Mouse (Mus musculus) 416B (cell line): Measurements from ENCODE around the gene Pcdh7.

Source experiments
- DNase-seq: peaks from one replicate; pipeline ENCODE4 v3.0.0; 2011; ENCODE audit warnings: low read depth

Gene Pcdh7

GRCm38 (mm10) chr5:57921140-57921539 lies 203.4 kb downstream of the Pcdh7 start:
- no peak for DNase-seq

DNA sequence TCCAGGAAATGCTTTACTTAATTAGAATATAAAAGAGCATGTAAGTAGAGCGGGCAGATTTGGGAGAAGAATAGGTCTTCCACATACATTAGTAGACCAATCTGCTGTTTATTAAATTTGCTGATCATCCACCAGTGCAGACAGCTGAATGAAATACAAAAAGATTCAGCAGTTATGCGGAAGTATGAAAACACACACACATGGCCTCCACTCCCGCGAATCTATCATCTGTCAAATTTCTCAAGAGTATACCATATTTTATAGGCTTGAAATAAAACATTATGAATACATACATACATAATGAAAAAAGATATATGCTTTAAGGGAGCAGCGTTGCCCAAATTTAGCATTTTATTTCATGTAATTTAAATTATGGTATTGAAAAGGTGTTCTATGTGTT lies 213.6 kb downstream of the Pcdh7 start:
- DNase-seq, result no peak

GRCm38 (mm10) chr5:57931738-57932137 lies 214.0 kb downstream of the Pcdh7 start:
- no peak for DNase-seq

- peak; percentile 55 for DNase-seq
These were observed 216.9 kb downstream of the Pcdh7 start for GRCm38 (mm10) chr5:57934666-57935065.

GRCm38 (mm10) chr5:57940457-57940856 lies 222.7 kb downstream of the Pcdh7 start:
- peak; percentile 93 for DNase-seq

- no peak for DNase-seq
These were observed 225.4 kb downstream of the Pcdh7 start for GRCm38 (mm10) chr5:57943176-57943575.

- DNase-seq, result no peak
These were observed 225.8 kb downstream of the Pcdh7 start for GRCm38 (mm10) chr5:57943611-57944010.

GRCm38 (mm10) chr5:57945419-57945818 lies 227.7 kb downstream of the Pcdh7 start:
- DNase-seq, result peak; percentile 46

GRCm38 (mm10) chr5:57959317-57959716 lies 241.6 kb downstream of the Pcdh7 start:
- DNase-seq, result peak; percentile 73

- no peak for DNase-seq
These were observed 246.0 kb downstream of the Pcdh7 start for GRCm38 (mm10) chr5:57963792-57964191.

- DNase-seq, result peak; percentile 66
These were observed 246.4 kb downstream of the Pcdh7 start for GRCm38 (mm10) chr5:57964201-57964600.

DNA sequence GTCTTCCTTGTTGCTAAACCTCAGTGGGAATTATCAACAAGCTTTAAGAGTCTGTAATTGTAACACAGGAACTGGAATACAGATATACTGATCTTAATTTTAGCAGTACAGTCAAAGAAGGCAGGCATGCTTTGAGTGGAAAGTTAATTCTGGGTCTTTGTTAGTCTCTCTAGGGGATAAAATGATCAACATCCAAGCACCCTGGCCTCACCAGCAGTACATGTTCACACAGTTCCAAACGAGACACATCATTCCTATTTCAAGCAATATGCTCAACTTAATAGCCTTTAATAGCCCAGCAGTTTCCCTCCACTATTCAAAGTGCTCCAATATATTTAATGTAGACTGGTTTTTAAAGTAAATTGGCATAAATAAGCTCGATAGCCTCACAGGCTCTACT lies 275.8 kb downstream of the Pcdh7 start:
- no peak for DNase-seq

DNA sequence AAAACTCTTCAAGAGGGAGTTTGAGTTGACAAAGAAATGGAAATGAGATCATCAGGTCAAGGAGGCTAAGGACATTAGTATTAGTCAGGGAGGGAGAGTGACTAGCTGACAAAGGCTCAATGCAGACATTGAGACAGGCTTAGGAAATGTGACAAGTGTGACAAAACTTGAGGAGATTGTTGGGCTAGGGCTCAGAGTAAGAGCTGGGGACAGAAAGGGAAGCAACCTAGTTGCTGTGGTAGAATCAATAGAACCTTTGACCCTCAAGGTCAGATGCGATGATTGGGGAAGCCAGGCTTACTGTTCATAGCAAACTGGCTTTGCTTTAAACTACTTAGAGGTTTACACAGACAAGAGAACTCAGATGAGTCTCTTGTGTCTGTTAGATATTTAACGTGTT lies 303.6 kb downstream of the Pcdh7 start:
- DNase-seq, result peak; percentile 19

DNA sequence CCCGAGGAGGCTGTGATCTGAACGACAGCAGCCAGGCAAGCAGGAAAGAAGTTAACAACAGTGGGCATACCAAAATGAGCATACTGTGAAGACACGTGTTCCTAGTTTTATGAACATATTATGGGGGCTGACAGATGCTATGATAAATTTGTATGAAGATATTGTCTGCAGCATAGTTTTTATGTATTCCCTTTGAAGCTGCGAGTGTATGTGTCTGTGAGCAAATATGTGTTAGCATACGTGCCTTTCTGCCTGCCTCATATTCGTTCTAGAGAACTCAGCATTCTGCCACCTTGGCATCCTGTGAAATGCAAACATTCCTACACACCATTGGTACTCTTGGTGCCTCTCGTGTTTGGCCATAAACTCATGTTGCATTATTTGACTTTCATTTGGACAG lies 307.4 kb downstream of the Pcdh7 start:
- DNase-seq, result no peak

DNA sequence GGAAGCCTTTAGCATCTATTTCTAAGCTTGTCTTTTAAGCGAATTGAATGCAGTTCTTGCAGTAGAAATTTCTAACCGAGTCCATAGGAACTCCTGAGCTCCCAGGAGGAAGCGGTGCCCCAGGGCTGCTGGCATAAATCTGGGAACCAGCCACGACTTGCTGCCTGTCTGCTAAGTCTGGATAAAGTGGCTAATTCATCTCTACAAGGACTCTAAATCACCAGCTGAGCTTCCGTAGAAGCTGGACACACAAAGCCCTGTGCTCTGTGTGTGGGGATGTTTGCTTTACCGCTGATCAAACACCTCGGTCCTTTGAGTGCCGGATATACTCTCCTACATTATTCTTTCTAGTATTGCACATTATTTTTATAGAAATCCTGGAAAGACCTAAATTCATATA lies 308.0 kb downstream of the Pcdh7 start:
- no peak for DNase-seq

GRCm38 (mm10) chr5:58039875-58040274 lies 322.1 kb downstream of the Pcdh7 start:
- DNase-seq, result peak; percentile 53

GRCm38 (mm10) chr5:58044216-58044615 lies 326.4 kb downstream of the Pcdh7 start:
- no peak for DNase-seq

- no peak for DNase-seq
These were observed 363.3 kb downstream of the Pcdh7 start for GRCm38 (mm10) chr5:58081054-58081453.

- DNase-seq, result no peak
These were observed 364.5 kb downstream of the Pcdh7 start for GRCm38 (mm10) chr5:58082230-58082629.

GRCm38 (mm10) chr5:58083056-58083455 lies 365.3 kb downstream of the Pcdh7 start:
- no peak for DNase-seq

DNA sequence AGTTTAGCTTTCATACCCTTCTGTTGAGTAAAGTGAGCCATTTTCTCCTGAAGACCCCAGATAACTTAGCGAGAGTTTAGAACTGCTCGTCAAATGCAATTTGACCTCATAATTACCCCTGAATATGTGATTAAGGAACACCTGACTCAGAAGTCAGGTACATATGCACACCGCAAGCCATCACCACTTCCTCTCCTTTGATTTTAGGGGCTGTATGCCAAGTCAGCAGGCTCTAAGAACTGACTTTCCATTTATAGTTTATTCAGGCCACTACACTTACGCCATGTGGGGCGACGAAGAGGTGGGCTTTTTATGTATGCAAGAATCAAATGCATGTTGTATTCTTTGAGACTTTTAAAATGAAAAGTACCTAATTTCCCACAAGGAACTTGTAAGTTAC lies 366.2 kb downstream of the Pcdh7 start:
- DNase-seq, result peak; percentile 25

DNA sequence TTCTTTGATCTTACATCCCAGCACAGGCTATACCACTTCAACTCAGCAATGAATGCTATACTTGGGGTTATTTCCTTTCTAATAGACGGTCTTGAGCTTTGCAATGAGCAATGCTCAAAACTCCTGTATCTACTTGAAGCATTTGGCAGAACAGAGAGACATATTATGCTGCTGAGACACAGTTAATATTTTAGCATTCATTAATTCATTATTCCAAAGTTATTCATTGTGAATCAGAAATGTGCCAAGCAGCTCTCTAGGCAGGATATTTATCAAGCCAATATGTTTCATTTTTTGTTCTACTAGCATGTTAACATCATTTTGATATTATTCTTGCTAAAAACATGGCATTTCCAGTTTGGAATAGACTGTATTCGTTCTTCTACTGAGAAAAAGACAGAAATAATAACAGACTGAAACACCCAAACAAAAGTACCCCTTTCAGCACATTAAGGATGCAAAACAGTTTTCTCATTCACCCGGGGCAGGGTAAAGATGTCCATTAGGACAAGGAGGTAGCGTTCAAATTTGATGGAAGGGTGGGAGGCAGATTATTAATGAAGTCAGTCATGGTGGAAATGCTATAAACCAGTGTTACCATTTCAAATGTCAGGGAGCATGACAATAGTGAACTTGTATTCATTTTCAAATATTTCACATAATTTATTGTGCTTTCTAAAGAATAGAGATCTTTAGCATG lies 391.0 kb downstream of the Pcdh7 start:
- DNase-seq, result no peak

GRCm38 (mm10) chr5:58116096-58116495 lies 398.3 kb downstream of the Pcdh7 start:
- DNase-seq, result no peak

GRCm38 (mm10) chr5:58117896-58118295 lies 400.1 kb downstream of the Pcdh7 start:
- no peak for DNase-seq
